10 mouse cellular contexts compared by ENCODE assay signal in the genomic region with DNA sequence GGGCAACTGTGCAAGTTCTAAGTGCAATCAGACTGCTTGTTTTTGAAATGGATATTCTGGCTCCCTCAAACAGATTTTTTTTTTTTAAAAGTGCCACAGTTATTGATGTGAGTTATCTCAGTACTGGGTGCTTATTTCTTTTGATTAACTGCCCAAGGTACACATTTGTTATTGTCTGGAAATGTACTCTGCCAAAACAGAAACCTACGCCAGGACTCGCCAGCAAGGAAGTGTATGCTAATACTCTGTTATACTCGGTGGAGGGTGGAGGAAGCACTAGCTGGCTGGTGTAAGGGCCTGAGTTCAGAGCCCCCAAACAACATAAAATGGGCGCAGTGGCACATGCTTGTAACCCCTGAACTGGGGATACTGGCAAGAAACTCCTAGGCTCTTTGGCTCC. TPM values are rescaled to one million over a fixed set of nuclear protein-coding genes. Genes with fewer than 3 reads are reported as not detected.
DNase-seq lines count a peak whose midpoint lies in the region; ATAC-seq lines count a peak whose summit lies in the region.
"Had no signal": no experiment of that assay in that cellular context is flagged by ENCODE, and none has a peak within 500 bp of the region (broad histone marks: within the 10 kb centered on the region; RNA-seq: fewer than 3 reads in every experiment).

No protein-coding gene starts in this region.

- no peaks in the 10 kb centered on the region for H3K36me3 ChIP-seq in heart, embryonic 14.5 days (ENCODE audit: control insufficient read depth, insufficient read depth, low read length)
- no peaks in the 10 kb centered on the region for H3K36me3 ChIP-seq in hindbrain, embryonic 10.5 days
- H3K36me3 ChIP-seq in midbrain, embryonic 13.5 days = no peaks in the 10 kb centered on the region
- H3K36me3 ChIP-seq: liver, embryonic 13.5 days had no signal

- ATAC-seq in heart, embryonic 14.5 days (ENCODE audit: insufficient number of reproducible peaks, insufficient read depth, low FRiP score, low read depth) = no peak
- ATAC-seq in midbrain, embryonic 13.5 days = no peak
- ATAC-seq: inflammation-experienced regulatory T-cells, adult 6 months had no signal

- H3K4me1 ChIP-seq in heart, embryonic 14.5 days (ENCODE audit: control insufficient read depth in 2 of 2, insufficient read depth in 2 of 2, low read length in 2 of 2) = peaks cover 16 to 52% of the 10 kb centered on the region in 2 experiments
- peaks cover 44% of the 10 kb centered on the region for H3K4me1 ChIP-seq in brown adipose tissue, adult 24 weeks (ENCODE audit: control insufficient read depth, insufficient read depth, insufficient read length, low read length)
- H3K4me1 ChIP-seq in hindbrain, embryonic 10.5 days (replicated peaks) = peaks cover 27% of the 10 kb centered on the region
- H3K4me1 ChIP-seq in midbrain, embryonic 13.5 days (replicated peaks) = peaks cover 29% of the 10 kb centered on the region

- H3K27ac ChIP-seq in heart, embryonic 14.5 days (replicated peaks in 1 of 2; ENCODE audit: control insufficient read depth in 1 of 2, insufficient read depth in 1 of 2, low read depth in 2 of 2, low read length in 2 of 2) = peak overlapping the region; percentile 39; a peak in 2 of 4 replicates
- peak overlapping the region; percentile 59; the same call in 1 of the 2 replicates for H3K27ac ChIP-seq in brown adipose tissue, adult 24 weeks (replicated peaks; ENCODE audit: low read depth, low read length)
- H3K27ac ChIP-seq in hindbrain, embryonic 10.5 days = peak overlapping the region; percentile 78
- peak overlapping the region; percentile 64 for H3K27ac ChIP-seq in midbrain, embryonic 13.5 days
- H3K27ac ChIP-seq: liver, embryonic 13.5 days had no signal

- H3K9ac ChIP-seq in heart, embryonic 14.5 days (ENCODE audit: low read length) = no peak overlapping the region
- no peak overlapping the region for H3K9ac ChIP-seq in midbrain, embryonic 13.5 days (replicated peaks)
- H3K9ac ChIP-seq: liver, embryonic 13.5 days had no signal

- intact Hi-C loops in heart, postnatal 14 days (cut with DNase I) = loop anchor here (2.0 kb wide), 1 partner anchor 35 kb away; a partner anchor contains a TSS

- H3K27me3 ChIP-seq in heart, embryonic 14.5 days (ENCODE audit: control insufficient read depth, insufficient read depth, low read length) = no peaks in the 10 kb centered on the region
- H3K27me3 ChIP-seq in hindbrain, embryonic 10.5 days (ENCODE audit: insufficient read depth, poor library complexity, severe bottlenecking) = no peaks in the 10 kb centered on the region
- no peaks in the 10 kb centered on the region for H3K27me3 ChIP-seq in midbrain, embryonic 13.5 days
- H3K27me3 ChIP-seq: liver, embryonic 13.5 days had no signal

- no peak overlapping the region for H3K4me3 ChIP-seq in heart, embryonic 14.5 days (ENCODE audit: control insufficient read depth in 1 of 2, insufficient read depth in 1 of 2, low read depth in 1 of 2, low read length in 2 of 2)
- H3K4me3 ChIP-seq in brown adipose tissue, adult 24 weeks (ENCODE audit: insufficient read depth, low read depth, low read length) = no peak overlapping the region
- no peak overlapping the region for H3K4me3 ChIP-seq in hindbrain, embryonic 10.5 days
- H3K4me3 ChIP-seq in midbrain, embryonic 13.5 days (replicated peaks) = no peak overlapping the region
- H3K4me3 ChIP-seq: liver, embryonic 13.5 days had no signal

- H3K4me2 ChIP-seq in heart, embryonic 14.5 days (ENCODE audit: low read length) = 0 out of 2 replicates have a peak overlapping the region, but pooled peaks have one; percentile 16
- H3K4me2 ChIP-seq in midbrain, embryonic 13.5 days (replicated peaks) = 0 out of 2 replicates have a peak overlapping the region, but pooled peaks have one; percentile 4
- H3K4me2 ChIP-seq: liver, embryonic 13.5 days had no signal

- no peaks in the 10 kb centered on the region for H3K9me3 ChIP-seq in heart, embryonic 14.5 days (ENCODE audit: control insufficient read depth, low read length)
- H3K9me3 ChIP-seq in hindbrain, embryonic 10.5 days = no peaks in the 10 kb centered on the region
- H3K9me3 ChIP-seq in midbrain, embryonic 13.5 days = no peaks in the 10 kb centered on the region
- H3K9me3 ChIP-seq: liver, embryonic 13.5 days had no signal

- DNase-seq in heart, postnatal 14 days = no peak
- DNase-seq in hindbrain, embryonic 10.5 days (ENCODE audit: low spot score) = no peak
- DNase-seq in retina, postnatal 1 day = no peak
- DNase-seq in urinary bladder, adult 2 months (ENCODE audit: low spot score) = no peak
- no peak for DNase-seq in thymus, adult 18-20 months
- DNase-seq: liver, embryonic 13.5 days had no signal

- 40% methylated on average over 4 of the region's 4 CpGs for WGBS in heart, embryonic 14.5 days
- 65% methylated on average over 4 of the region's 4 CpGs for WGBS in hindbrain, embryonic 10.5 days
- 72% methylated on average over 4 of the region's 4 CpGs for WGBS in midbrain, embryonic 13.5 days

RNA-seq across cellular contexts. Expression of a gene that starts 34.1 kb away (rescaled TPM):
- 42.4 and 43.4 TPM in 2 replicates for polyA plus RNA-seq in heart, embryonic 14.5 days (2014; fragmentation: Nextera tagmentation; extraction: Ambion mirVana)
- total RNA-seq in heart, postnatal 14 days (2021) = 10 to 100 TPM; 46.4 to 46.8 TPM
- polyA plus RNA-seq in brown adipose tissue, adult 24 weeks (2012; ENCODE audit: insufficient read depth, insufficient read length, missing spikeins) = 8.4 and 12.7 TPM in 2 replicates
- polyA plus RNA-seq in hindbrain, embryonic 10.5 days (2016; fragmentation: Nextera tagmentation; extraction: Ambion mirVana) = 32.7 and 36.7 TPM in 2 replicates
- 48.6 and 56.1 TPM in 2 replicates for polyA plus RNA-seq in midbrain, embryonic 13.5 days (2015; fragmentation: Nextera tagmentation; extraction: Ambion mirVana)
- polyA plus RNA-seq in urinary bladder, adult 2 months (2012; rRNA removed) = 28.3 and 31.8 TPM in 2 replicates

RNA-seq across cellular contexts. Expression of a gene that starts 34.9 kb away (rescaled TPM):
- polyA plus RNA-seq in heart, embryonic 14.5 days (2014; fragmentation: Nextera tagmentation; extraction: Ambion mirVana) = 28.7 and 31.5 TPM in 2 replicates
- total RNA-seq in heart, postnatal 14 days (2021) = 10 to 100 TPM; 28.4 to 31.5 TPM
- 32.0 and 42.6 TPM in 2 replicates for polyA plus RNA-seq in brown adipose tissue, adult 24 weeks (2012; ENCODE audit: insufficient read depth, insufficient read length, missing spikeins)
- 34.7 and 35.1 TPM in 2 replicates for polyA plus RNA-seq in hindbrain, embryonic 10.5 days (2016; fragmentation: Nextera tagmentation; extraction: Ambion mirVana)
- polyA plus RNA-seq in midbrain, embryonic 13.5 days (2015; fragmentation: Nextera tagmentation; extraction: Ambion mirVana) = 38.6 and 41.0 TPM in 2 replicates
- 50.7 and 62.2 TPM in 2 replicates for polyA plus RNA-seq in urinary bladder, adult 2 months (2012; rRNA removed)
